Mouse (Mus musculus) CD4-positive, CD25-positive, alpha-beta regulatory T cell, adult 4 months (primary cell): ENCODE data around the gene Cpt1a. TPM values are rescaled to one million over a fixed set of nuclear protein-coding genes. Genes with fewer than 3 reads are reported as not detected.
A peak's percentile ranks its signal among the peaks of the same experiment; 100 is the strongest.

Source experiments
- ATAC-seq: one replicate; pipeline ENCODE4 v1.8.0; 2017
- polyA plus RNA-seq, 2 experiments: library from polyadenylated mRNA; unstranded; fragments of 100-300 nt; shearing (Covaris generic); gene quantifications; one replicate each; pipeline ENCODE4 v1.2.1; 2017

The Cpt1a gene
- polyA plus RNA-seq: 10 to 100 TPM; 17.1 to 31.7 TPM

GRCm38 (mm10) chr19:3322261-3322969 lies at the start of gene Cpt1a:
TSS of gene Cpt1a (plus strand) at chr19:3322334.
- ATAC-seq: peak; percentile 35

GRCm38 (mm10) chr19:3273331-3273730 lies 48.8 kb upstream of the Cpt1a start:
- no peak for ATAC-seq

GRCm38 (mm10) chr19:3275744-3276365 lies 46.3 kb upstream of the Cpt1a start:
- no peak for ATAC-seq

- no peak for ATAC-seq
Measured at GRCm38 (mm10) chr19:3281886-3282285, 40.2 kb upstream of the Cpt1a start.

GRCm38 (mm10) chr19:3282572-3283467 lies 39.3 kb upstream of the Cpt1a start, which contains the start of the genes Mrpl21 and Ighmbp2:
TSS of gene Mrpl21 (plus strand) at chr19:3282901.
TSS of gene Ighmbp2 (minus strand) at chr19:3283017.
- peak; percentile 96 for ATAC-seq

- ATAC-seq: no peak
Measured at GRCm38 (mm10) chr19:3289006-3289405, 33.1 kb upstream of the Cpt1a start.

- ATAC-seq: no peak
Measured at GRCm38 (mm10) chr19:3292028-3292427, 30.1 kb upstream of the Cpt1a start.

GRCm38 (mm10) chr19:3292993-3293392 lies 29.1 kb upstream of the Cpt1a start:
- ATAC-seq: no peak

GRCm38 (mm10) chr19:3295245-3295644 lies 26.9 kb upstream of the Cpt1a start:
- no peak for ATAC-seq

GRCm38 (mm10) chr19:3297034-3297433 lies 25.1 kb upstream of the Cpt1a start:
- no peak for ATAC-seq

- no peak for ATAC-seq
Measured at GRCm38 (mm10) chr19:3297775-3298174, 24.4 kb upstream of the Cpt1a start.

GRCm38 (mm10) chr19:3304017-3304416 lies 18.1 kb upstream of the Cpt1a start:
- ATAC-seq: no peak

- ATAC-seq: no peak
Measured at GRCm38 (mm10) chr19:3307175-3307949, 14.8 kb upstream of the Cpt1a start.

GRCm38 (mm10) chr19:3319341-3319740 lies 2.8 kb upstream of the Cpt1a start:
- no peak for ATAC-seq

- no peak for ATAC-seq
Measured at GRCm38 (mm10) chr19:3320086-3320485, 2.0 kb upstream of the Cpt1a start.

- ATAC-seq: no peak
Measured at GRCm38 (mm10) chr19:3320801-3321200, 1.3 kb upstream of the Cpt1a start.

GRCm38 (mm10) chr19:3321617-3322016 lies 517 bp upstream of the Cpt1a start:
- no peak for ATAC-seq

GRCm38 (mm10) chr19:3323201-3323621 lies 1.1 kb downstream of the Cpt1a start:
- peak; percentile 67 for ATAC-seq

- no peak for ATAC-seq
Measured at GRCm38 (mm10) chr19:3323753-3324270, 1.7 kb downstream of the Cpt1a start.

GRCm38 (mm10) chr19:3324271-3324811 lies 2.2 kb downstream of the Cpt1a start:
- no peak for ATAC-seq

- ATAC-seq: peak; percentile 67
Measured at GRCm38 (mm10) chr19:3324931-3325711, 3.0 kb downstream of the Cpt1a start.
